Mouse (Mus musculus) kidney, postnatal 0 days (tissue): ENCODE measurements around the gene Znrd1as. TPM values are rescaled to one million over a fixed set of nuclear protein-coding genes. Genes with fewer than 3 reads are reported as not detected.

Experiments used
- ATAC-seq: fragments of 200-750 bp; cut with Nextera tagmentation; replicated peaks from 2 replicates; pipeline ENCODE4 v1.8.0; 2017; ENCODE audit warnings: low read depth, moderate number of reproducible peaks, moderate TSS enrichment, moderate library complexity; ENCODE audit not compliant: low FRiP score
- DNase-seq: peaks from one replicate; pipeline ENCODE4 v3.0.0-alpha.2; 2016; ENCODE audit warnings: low spot score
- H3K27ac ChIP-seq: fragments of 300-500 bp; sonication (generic); 2 replicates; pipeline ENCODE4 v1.5.1; 2014; ENCODE audit warnings: mild to moderate bottlenecking
- H3K27me3 ChIP-seq: fragments of 300-500 bp; sonication (generic); 2 replicates; pipeline ENCODE4 v1.6.1; 2014; ENCODE audit warnings: low read length, mixed read lengths; ENCODE audit not compliant: insufficient read depth
- H3K36me3 ChIP-seq: fragments of 300-500 bp; sonication (generic); 2 replicates; pipeline ENCODE4 v1.6.1; 2014; ENCODE audit warnings: low read length, mixed read lengths; ENCODE audit not compliant: insufficient read depth
- H3K4me1 ChIP-seq: fragments of 300-500 bp; sonication (generic); replicated peaks from 2 replicates; pipeline ENCODE4 v1.6.1; 2014; ENCODE audit warnings: antibody characterized with exemption, low read length, mixed read lengths; ENCODE audit not compliant: insufficient read depth
- H3K4me2 ChIP-seq: fragments of 300-500 bp; sonication (generic); 2 replicates; pipeline ENCODE4 v1.6.1; 2014; ENCODE audit warnings: mild to moderate bottlenecking, low read length, moderate library complexity, mixed read lengths
- H3K4me3 ChIP-seq: fragments of 300-500 bp; sonication (generic); replicated peaks from 2 replicates; pipeline ENCODE4 v1.5.1; 2014; ENCODE audit warnings: low read depth, low read length
- H3K9ac ChIP-seq: fragments of 300-500 bp; sonication (generic); 2 replicates; pipeline ENCODE4 v1.6.1; 2014; ENCODE audit warnings: low read depth, low read length
- H3K9me3 ChIP-seq: fragments of 300-500 bp; sonication (generic); replicated peaks from 2 replicates; pipeline ENCODE4 v1.6.1; 2016; ENCODE audit warnings: low read length, inconsistent platforms, mixed read lengths
- CTCF ChIP-seq: IDR thresholded peaks from 2 replicates; pipeline ENCODE4 v1.5.1; 2016; ENCODE audit warnings: antibody characterized with exemption, low read depth, mild to moderate bottlenecking, moderate library complexity
- WGBS: fragments of 180-500 bp; shearing (Covaris S2); extraction: QIAGEN DNeasy Blood & Tissue Kit; methylation state at CpG from one replicate; pipeline ENCODE4 v1.1.7; 2014; 5-methylcytosine and 5-hydroxymethylcytosine counted together
- polyA plus RNA-seq: library from polyadenylated mRNA; unstranded; fragments of >200 nt; fragmentation: Nextera tagmentation; extraction: Ambion mirVana; gene quantifications from 2 replicates; pipeline ENCODE4 v1.2.1, GENCODE M21; 2015

The Znrd1as gene
- polyA plus RNA-seq, 1 experiment from 2014 or later: 7.2 TPM

- peak overlapping the region; percentile 53 for H3K4me3 ChIP-seq
- H3K27ac ChIP-seq: peak overlapping the region; percentile 67
- H3K4me1 ChIP-seq: peaks cover 4% of the 10 kb centered on the region; the same call in 1 of the 2 replicates
- H3K4me2 ChIP-seq: peak overlapping the region; percentile 81
- WGBS: 7% methylated on average over 12 of the region's 12 CpGs
- H3K36me3 ChIP-seq: 0 out of 2 replicates have a peak, but pooled peaks cover 2% of the 10 kb centered on the region
- no peak for TF ChIP-seq CTCF
- H3K9ac ChIP-seq: peak overlapping the region; percentile 67
- no peaks in the 10 kb centered on the region for H3K9me3 ChIP-seq
- H3K27me3 ChIP-seq: no peaks in the 10 kb centered on the region
- no peak for ATAC-seq
- DNase-seq: peak; percentile 19
These were observed 492 bp downstream of the Znrd1as start for GRCm38 (mm10) chr17:36958884-36959283.

DNA sequence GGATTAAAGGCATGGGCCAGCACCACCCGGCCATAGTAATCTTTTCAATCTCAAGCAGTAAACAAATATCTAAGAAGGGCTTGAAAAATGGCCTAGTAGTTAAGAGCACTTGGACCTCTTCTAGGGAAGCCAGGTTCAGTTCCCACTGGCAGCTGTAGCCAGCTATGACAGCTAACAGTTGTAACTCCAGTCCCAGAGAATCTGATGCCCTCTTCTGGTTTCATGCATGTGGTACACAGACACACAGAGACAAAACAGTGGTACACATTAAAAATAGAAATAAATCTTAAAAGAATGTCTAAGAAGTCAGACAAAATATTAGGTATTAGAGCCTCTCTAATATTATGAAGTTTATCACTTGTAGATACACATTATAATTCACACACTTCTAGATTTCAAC lies 2.7 kb downstream of the Znrd1as start:
- H3K9ac ChIP-seq: no peak overlapping the region
- H3K4me2 ChIP-seq: no peak overlapping the region
- ATAC-seq (no peak), DNase-seq (no peak)
- H3K9me3 ChIP-seq: no peaks in the 10 kb centered on the region
- 0 out of 2 replicates have a peak, but pooled peaks have one; percentile 15 for TF ChIP-seq CTCF
- peaks cover 4% of the 10 kb centered on the region; the same call in 1 of the 2 replicates for H3K4me1 ChIP-seq
- 77% methylated on average over 1 of the region's 1 CpGs for WGBS
- H3K36me3 ChIP-seq: no peaks in the 10 kb centered on the region
- H3K4me3 ChIP-seq: no peak overlapping the region
- H3K27ac ChIP-seq: no peak overlapping the region
- H3K27me3 ChIP-seq: no peaks in the 10 kb centered on the region

- Histone ChIP-seq H3K27me3 (no peaks in the 10 kb centered on the region), H3K36me3 (no peaks in the 10 kb centered on the region), H3K9ac (no peak overlapping the region), H3K27ac (no peak overlapping the region), H3K4me3 (no peak overlapping the region), H3K9me3 (no peaks in the 10 kb centered on the region), H3K4me2 (no peak overlapping the region), H3K4me1 (no peaks in the 10 kb centered on the region)
- no peak for TF ChIP-seq CTCF
- ATAC-seq (no peak), DNase-seq (no peak)
- 93% methylated on average over 1 of the region's 1 CpGs for whole genome bisulfite sequencing
These were observed 8.5 kb downstream of the Znrd1as start for GRCm38 (mm10) chr17:36966875-36967274.

DNA sequence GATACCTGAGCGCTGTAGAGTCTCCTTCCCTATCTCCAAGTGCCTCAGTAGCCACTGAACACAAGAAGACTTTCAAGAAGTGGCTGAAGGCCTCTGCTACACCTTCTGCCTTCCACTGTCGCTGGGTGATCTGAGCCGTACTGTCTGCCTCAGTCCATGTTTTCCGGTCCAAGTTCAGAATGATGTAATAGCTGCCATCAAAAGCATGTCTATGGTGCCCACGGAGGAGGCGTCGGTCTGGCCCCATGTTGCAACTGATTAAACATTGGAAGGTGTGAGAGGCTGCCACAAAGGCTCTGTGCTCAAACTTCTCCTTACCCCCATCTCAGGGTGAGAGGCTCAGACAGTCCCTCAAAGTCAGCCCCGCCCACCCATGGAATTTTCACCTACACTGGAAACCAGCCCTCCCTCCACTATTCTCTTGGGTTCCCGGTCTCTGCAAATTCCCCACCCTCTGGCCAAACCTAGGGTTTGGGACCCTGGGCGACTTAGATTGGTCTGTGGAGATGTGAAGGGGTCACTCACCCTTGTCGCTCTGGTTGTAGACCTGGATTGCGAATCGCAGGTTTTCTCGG lies 12.0 kb downstream of the Znrd1as start:
- Histone ChIP-seq H3K36me3 (no peaks in the 10 kb centered on the region), H3K4me1 (no peaks in the 10 kb centered on the region), H3K27me3 (no peaks in the 10 kb centered on the region), H3K9ac (no peak overlapping the region), H3K4me3 (no peak overlapping the region), H3K9me3 (no peaks in the 10 kb centered on the region), H3K27ac (no peak overlapping the region), H3K4me2 (no peak overlapping the region)
- 86% methylated on average over 14 of the region's 14 CpGs for WGBS
- no peak for ATAC-seq
- no peak for TF ChIP-seq CTCF
- no peak for DNase-seq

DNA sequence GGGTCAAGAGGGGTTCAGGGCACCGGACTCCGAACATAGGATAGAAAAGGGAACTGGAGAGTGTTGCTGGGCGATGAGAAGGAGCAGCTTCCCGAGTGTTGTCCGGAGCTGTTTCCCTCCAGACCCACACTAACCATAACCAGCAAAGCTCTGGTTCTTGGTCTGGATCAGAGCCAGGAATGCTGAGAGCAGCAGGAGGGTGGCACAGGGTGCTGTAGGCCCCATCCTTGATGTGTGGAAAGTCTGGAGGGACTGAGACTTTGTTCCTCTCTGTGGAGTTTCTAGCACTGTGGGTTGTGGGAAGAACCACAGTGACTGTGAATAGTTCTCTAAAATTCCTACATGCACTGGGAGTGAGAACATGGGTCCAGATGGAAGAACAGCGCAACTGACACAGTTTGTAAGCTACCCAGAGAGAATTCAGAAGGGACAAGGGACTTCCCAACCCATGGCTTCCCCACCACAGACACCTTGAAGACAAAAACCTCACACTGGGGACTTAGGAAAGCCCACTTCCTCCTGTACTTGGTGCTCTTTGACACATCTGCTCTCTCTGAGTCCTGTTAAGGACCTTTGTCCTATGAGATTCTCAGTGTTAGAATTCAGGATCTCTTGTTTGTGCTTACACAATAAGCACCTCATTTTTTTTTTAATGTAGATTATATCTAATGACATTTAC lies 12.9 kb downstream of the Znrd1as start:
- Histone ChIP-seq H3K4me2 (no peak overlapping the region), H3K27ac (no peak overlapping the region), H3K9ac (no peak overlapping the region), H3K9me3 (no peaks in the 10 kb centered on the region), H3K4me3 (no peak overlapping the region), H3K27me3 (no peaks in the 10 kb centered on the region), H3K36me3 (no peaks in the 10 kb centered on the region), H3K4me1 (no peaks in the 10 kb centered on the region)
- 88% methylated on average over 6 of the region's 6 CpGs for WGBS
- no peak for DNase-seq
- TF ChIP-seq CTCF: no peak
- no peak for ATAC-seq

GRCm38 (mm10) chr17:36972791-36973190 lies 14.4 kb downstream of the Znrd1as start:
- Histone ChIP-seq H3K4me1 (no peaks in the 10 kb centered on the region), H3K4me3 (no peak overlapping the region), H3K4me2 (no peak overlapping the region), H3K27ac (no peak overlapping the region), H3K27me3 (no peaks in the 10 kb centered on the region), H3K36me3 (no peaks in the 10 kb centered on the region), H3K9me3 (no peaks in the 10 kb centered on the region), H3K9ac (no peak overlapping the region)
- DNase-seq (no peak), ATAC-seq (no peak)
- TF ChIP-seq CTCF: no peak
- WGBS: 87% methylated on average over 3 of the region's 3 CpGs
